Mouse (Mus musculus) forelimb bud, embryonic 11.5 days (tissue): ENCODE results near the gene Inpp4b.
"Not testable (repeated sequence)": the region's sequence is repeated elsewhere in the genome, so short reads cannot be mapped to it uniquely, and the experiment has no call there.

ENCODE experiments used
- DNase-seq: peaks from one replicate; pipeline ENCODE4 v3.0.0-alpha.2; 2012; ENCODE audit warnings: low read depth, low spot score

The Inpp4b gene

DNA sequence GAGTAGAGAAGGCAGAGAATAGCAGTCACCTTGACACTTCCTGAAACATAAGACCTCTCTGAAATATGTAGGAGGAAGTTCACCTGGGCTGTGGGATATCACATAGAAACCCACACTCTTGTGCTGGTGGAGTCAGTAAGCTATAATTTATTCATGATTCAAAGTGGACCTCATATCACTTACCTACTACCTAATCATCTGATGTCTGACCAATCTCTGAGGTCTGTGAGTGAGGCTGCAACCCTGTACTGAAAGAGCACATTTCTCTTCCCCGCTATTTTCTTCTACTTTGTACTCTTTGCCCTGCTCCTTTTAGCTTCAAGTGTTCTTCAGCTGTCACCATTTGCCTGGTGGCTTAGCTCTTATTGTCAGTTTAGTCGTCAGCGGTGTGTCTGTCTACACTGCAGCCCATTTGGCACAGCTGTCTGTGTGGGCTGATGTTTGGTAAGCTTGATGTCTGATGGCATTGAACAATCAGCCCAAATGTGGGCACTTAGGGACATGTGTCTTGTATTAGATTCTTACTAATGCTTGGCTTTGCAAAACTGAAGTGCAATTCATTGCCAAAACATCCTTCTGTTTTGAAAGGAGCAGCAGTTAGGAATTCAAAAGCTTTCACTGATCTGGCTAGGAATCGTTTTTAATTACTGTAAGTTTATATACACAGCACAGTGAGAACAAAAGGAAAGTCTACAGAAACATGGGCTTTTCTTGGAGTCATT, 434.3 kb downstream of the Inpp4b start:
- no peak for DNase-seq

- DNase-seq, result no peak
Measured at GRCm38 (mm10) chr8:81777704-81778103, 435.3 kb downstream of the Inpp4b start.

DNA sequence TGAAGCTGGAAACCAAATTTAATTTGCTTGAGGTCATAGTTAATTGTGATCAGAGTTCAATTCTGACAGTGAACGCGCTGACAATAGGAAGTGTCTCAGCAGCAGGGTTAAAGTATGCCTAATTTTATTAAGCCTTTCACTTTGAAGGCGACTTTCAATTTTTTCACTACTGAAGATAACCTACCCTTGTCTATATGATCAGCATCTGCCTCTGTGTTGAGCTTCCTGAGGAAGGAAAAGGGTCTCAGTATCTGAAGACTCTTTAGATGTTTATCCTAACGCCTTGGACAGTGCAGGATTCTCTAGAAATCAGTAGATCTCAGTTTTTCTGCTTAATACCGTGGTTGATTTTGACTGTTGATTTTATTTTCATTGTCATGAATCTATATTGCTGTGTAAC, 437.1 kb downstream of the Inpp4b start:
- no peak for DNase-seq

GRCm38 (mm10) chr8:81780166-81780565, 437.8 kb downstream of the Inpp4b start:
- DNase-seq, result no peak

DNA sequence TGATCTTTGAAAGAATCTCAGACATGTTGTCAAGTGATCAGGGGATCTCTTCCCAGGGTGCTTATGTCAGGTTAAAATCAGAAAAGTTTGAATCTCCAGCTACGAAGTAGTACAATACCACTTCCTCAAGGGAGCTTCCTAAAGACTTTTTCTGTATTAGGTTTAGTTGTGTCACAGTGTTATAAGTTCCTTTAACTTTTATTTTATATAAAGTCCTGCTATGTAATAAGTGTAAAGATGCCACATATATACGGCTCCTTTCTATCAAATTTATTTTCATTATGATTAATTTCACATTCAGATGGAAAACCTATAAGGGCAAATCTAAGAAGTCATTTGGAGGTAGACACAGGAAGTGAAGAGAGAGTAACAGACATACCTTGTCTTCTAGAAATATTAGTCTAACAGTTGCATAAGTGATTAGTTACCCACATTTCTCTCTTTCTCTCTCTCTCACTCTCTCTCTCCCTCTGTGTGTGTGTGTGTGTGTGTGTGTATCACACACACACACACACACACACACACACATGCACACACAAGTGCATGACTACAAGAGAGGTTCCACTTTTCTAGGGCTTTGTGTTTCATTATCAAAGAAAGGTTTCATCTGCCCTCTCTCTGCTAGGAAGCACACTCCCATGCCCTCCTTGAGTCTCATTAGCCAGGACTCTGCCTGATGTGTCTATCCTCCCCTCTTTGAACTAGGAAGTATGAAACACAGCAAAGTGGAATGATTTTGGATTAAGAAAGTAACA, 438.7 kb downstream of the Inpp4b start:
- no peak for DNase-seq

GRCm38 (mm10) chr8:81782781-81783180, 440.4 kb downstream of the Inpp4b start:
- no peak for DNase-seq

GRCm38 (mm10) chr8:81784775-81785174, 442.4 kb downstream of the Inpp4b start:
- no peak for DNase-seq

DNA sequence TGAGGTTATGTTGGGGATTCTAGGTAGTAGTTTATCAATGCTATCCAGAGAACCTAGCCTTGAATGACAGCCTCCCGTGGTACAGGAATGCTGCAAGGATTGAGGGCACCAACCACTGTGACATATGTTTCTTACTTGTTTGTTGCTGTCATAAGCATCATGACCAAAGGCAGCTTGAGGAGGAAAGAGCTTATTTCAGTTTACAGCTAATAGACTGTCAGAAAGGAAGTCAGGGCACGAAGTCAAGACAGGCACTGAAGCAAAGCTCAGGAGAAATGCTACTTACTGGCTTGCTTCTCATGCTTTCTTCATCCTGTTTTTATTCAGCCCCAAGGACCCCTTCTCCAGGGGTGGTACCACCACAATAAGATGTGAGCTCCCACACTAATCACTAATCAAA, 446.1 kb downstream of the Inpp4b start:
- DNase-seq, result no peak

GRCm38 (mm10) chr8:81792649-81793048, 450.3 kb downstream of the Inpp4b start:
- DNase-seq, result no peak

GRCm38 (mm10) chr8:81798501-81798900, 456.1 kb downstream of the Inpp4b start:
- no peak for DNase-seq

- DNase-seq, result no peak
Measured at GRCm38 (mm10) chr8:81800792-81801191, 458.4 kb downstream of the Inpp4b start.

- DNase-seq, result peak; percentile 84
Measured at GRCm38 (mm10) chr8:81806797-81807196, 464.4 kb downstream of the Inpp4b start.

GRCm38 (mm10) chr8:81807578-81807977, 465.2 kb downstream of the Inpp4b start:
- DNase-seq, result no peak

DNA sequence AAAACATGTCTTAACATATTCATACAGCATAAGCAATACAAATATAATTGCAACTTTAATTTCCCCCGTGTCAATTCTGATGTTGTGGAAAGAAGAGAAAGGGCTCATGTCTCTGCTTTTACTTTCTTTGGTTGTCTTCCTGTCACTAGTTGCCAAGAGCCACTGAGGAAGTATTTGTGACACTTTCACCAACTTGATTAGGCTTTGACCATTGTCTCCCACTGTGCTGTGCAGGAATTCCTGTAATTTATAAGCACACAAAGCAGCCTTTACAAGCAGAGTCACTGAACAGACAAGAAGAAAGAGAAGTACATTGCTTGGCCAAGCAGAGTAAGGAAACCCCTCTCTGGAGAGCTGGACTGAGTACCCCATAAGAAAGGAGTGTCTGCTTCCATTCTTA, 466.1 kb downstream of the Inpp4b start:
- peak; percentile 14 for DNase-seq

GRCm38 (mm10) chr8:81809414-81809813, 467.1 kb downstream of the Inpp4b start:
- DNase-seq, result not testable (repeated sequence)

- DNase-seq, result peak; percentile 51
Measured at GRCm38 (mm10) chr8:81812051-81812751, 469.8 kb downstream of the Inpp4b start.

DNA sequence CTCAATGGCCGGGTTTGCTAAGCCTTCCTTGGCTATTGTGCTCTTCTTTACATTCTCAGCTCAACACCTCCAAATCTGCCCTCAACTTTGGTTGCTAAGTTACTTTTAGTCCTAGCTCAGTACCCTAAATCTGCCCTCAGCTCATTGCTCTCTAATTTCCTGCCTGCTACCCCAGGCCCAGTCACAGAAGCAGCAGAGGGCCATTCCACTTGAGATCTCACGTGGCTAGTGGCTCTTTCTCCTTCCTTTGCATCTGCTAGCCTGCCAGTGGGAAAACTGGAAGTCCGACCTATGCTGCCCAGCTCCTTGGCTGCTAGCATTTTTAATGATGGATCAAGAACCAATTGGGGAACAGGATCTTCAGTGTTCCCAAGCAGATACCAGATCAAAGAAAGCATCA, 472.4 kb downstream of the Inpp4b start:
- peak; percentile 9 for DNase-seq

- peak; percentile 80 for DNase-seq
Measured at GRCm38 (mm10) chr8:81815551-81815950, 473.2 kb downstream of the Inpp4b start.

GRCm38 (mm10) chr8:81823121-81823520, 480.8 kb downstream of the Inpp4b start:
- no peak for DNase-seq

DNA sequence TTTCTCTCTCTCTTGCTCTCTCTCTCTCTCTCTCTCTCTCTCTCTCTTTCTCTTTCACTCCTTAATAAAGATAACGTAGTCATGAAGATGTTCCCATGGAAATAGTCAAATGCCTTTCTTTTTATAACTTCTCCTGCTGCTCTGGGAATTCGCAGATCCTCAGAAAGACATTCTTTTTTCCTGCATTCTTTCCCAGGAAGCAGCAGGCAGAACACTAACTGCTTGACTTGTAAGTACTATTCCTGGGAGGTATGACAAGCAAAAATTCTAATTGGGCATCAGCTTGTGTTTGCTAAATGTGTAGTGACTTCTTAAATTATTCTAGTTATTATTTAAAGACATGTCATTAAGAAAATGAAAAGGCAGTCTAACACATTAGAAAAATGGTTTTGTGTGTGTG, 482.6 kb downstream of the Inpp4b start:
- DNase-seq, result no peak

- DNase-seq, result no peak
Measured at GRCm38 (mm10) chr8:81826406-81826805, 484.1 kb downstream of the Inpp4b start.

DNA sequence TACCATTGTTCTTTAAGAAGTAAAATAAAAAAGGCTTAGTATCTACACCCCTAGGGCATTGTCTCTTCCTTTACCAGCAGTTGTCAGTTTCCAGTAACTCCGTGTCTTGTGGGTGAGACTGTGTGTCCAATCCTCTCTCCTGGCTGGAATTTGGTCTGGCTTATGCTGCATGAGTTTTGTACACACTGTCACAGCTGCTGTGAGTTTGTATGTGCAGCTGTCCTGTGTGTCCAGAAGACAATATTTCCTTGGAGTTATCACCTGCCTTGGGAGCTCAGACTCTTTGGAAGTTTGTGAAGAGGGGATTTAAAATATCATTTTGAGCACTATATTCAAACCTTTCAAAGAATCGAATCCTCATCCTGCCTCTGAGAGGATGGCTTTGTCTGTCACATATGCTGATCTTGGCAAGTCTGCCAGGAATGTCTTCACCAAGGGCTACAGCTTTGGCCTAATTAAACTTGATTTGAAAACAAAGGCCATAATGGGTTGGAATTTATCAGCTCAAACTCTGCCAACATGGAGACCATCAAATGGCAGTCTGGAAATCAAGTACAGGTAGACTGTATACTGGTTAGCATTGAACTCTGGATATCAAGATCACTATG, 485.1 kb downstream of the Inpp4b start:
- DNase-seq, result no peak
